Mouse (Mus musculus): ENCODE measurements at regions not wholly inside any gene's neighbourhood (a gene's known extent, or its start where the extent isn't known, plus 50 kb on each side); places are given as distances from the start of the nearest gene placed in this dataset.

- dilution Hi-C loops (cut with MboI; ENCODE audit: extremely low pct_ligation_motif_present, extremely low pct_unique_long_range_greater_than_20kb, low sequenced_read_pairs) (no loop called here), in situ Hi-C loops (cut with MboI; ENCODE audit: low pct_ligation_motif_present, low pct_unique_long_range_greater_than_20kb, low sequenced_read_pairs) (no loop called here)
- no peaks in the 10 kb centered on the region for H3K79me2 ChIP-seq (replicated peaks; ENCODE audit: control insufficient read depth, extremely low read depth, insufficient read depth, poor library complexity, severe bottlenecking)
- DNase-seq (ENCODE audit: extremely low read depth): no peak
- H3K4me2 ChIP-seq (ENCODE audit: insufficient read depth, low read depth, poor library complexity, severe bottlenecking): no peak overlapping the region
- H3K36me3 ChIP-seq (replicated peaks in 1 of 2; ENCODE audit: control insufficient read depth in 1 of 2, insufficient read depth in 1 of 2, low read length in 1 of 2): no peaks in the 10 kb centered on the region
- peaks cover 77% of the 10 kb centered on the region for H3K9me3 ChIP-seq (replicated peaks; ENCODE audit: low read length)
- H3K4me3 ChIP-seq (replicated peaks in 1 of 3; ENCODE audit: low read depth in 2 of 3, low read length in 2 of 3, poor library complexity in 1 of 3): no peak overlapping the region
- no peak overlapping the region for H3K9ac ChIP-seq (ENCODE audit: insufficient read depth, low read depth)
- no peaks in the 10 kb centered on the region for H3K27me3 ChIP-seq (replicated peaks)
- TF ChIP-seq HCFC1 (IDR thresholded peaks at IDR 0.05; ENCODE audit: low read depth, low read length) (no peak), KAT2A (IDR thresholded peaks at IDR 0.05; ENCODE audit: insufficient replicate concordance, low read length) (no peak)
- no peaks in the 10 kb centered on the region for H3K4me1 ChIP-seq (ENCODE audit: control insufficient read depth in 1 of 2, insufficient read depth in 2 of 2)
- no peak overlapping the region for H3K27ac ChIP-seq (ENCODE audit: insufficient read depth, low read depth)
These were observed 438.2 kb upstream of the Kazn start for GRCm38 (mm10) chr4:142677426-142677825.

- dilution Hi-C loops (cut with MboI; ENCODE audit: extremely low pct_ligation_motif_present, extremely low pct_unique_long_range_greater_than_20kb, low sequenced_read_pairs) (no loop called here), in situ Hi-C loops (cut with MboI; ENCODE audit: low pct_ligation_motif_present, low pct_unique_long_range_greater_than_20kb, low sequenced_read_pairs) (no loop called here)
- Histone ChIP-seq H3K9ac (ENCODE audit: insufficient read depth, low read depth) (no peak overlapping the region), H3K27me3 (replicated peaks) (no peaks in the 10 kb centered on the region), H3K4me1 (ENCODE audit: control insufficient read depth in 1 of 2, insufficient read depth in 2 of 2) (no peaks in the 10 kb centered on the region), H3K27ac (ENCODE audit: insufficient read depth, low read depth) (no peak overlapping the region), H3K4me3 (replicated peaks in 1 of 3; ENCODE audit: low read depth in 2 of 3, low read length in 2 of 3, poor library complexity in 1 of 3) (no peak overlapping the region), H3K79me2 (replicated peaks; ENCODE audit: control insufficient read depth, extremely low read depth, insufficient read depth, poor library complexity, severe bottlenecking) (no peaks in the 10 kb centered on the region), H3K9me3 (replicated peaks; ENCODE audit: low read length) (peaks cover 81% of the 10 kb centered on the region), H3K4me2 (ENCODE audit: insufficient read depth, low read depth, poor library complexity, severe bottlenecking) (no peak overlapping the region), H3K36me3 (replicated peaks in 1 of 2; ENCODE audit: control insufficient read depth in 1 of 2, insufficient read depth in 1 of 2, low read length in 1 of 2) (no peaks in the 10 kb centered on the region)
- no peak for DNase-seq (ENCODE audit: extremely low read depth)
- no peak for TF ChIP-seq SIN3A (IDR thresholded peaks at IDR 0.05; ENCODE audit: low read length)
- no peak for TF ChIP-seq MAFK (IDR thresholded peaks at IDR 0.05; ENCODE audit: insufficient replicate concordance, low read length)
- TF ChIP-seq MAX (IDR thresholded peaks at IDR 0.05; ENCODE audit: low read length): no peak
These were observed 435.7 kb upstream of the Kazn start for GRCm38 (mm10) chr4:142674641-142675465.

- H3K4me1 ChIP-seq (ENCODE audit: control insufficient read depth in 1 of 2, insufficient read depth in 2 of 2): no peaks in the 10 kb centered on the region
- H3K9me3 ChIP-seq (replicated peaks; ENCODE audit: low read length): peaks cover 77% of the 10 kb centered on the region
- in situ Hi-C loops (cut with MboI; ENCODE audit: low pct_ligation_motif_present, low pct_unique_long_range_greater_than_20kb, low sequenced_read_pairs): no loop called here
- no peaks in the 10 kb centered on the region for H3K27me3 ChIP-seq (replicated peaks)
- TF ChIP-seq IRF4 (IDR thresholded peaks at IDR 0.05; ENCODE audit: low read depth, low read length): no peak
- TF ChIP-seq CHD2 (IDR thresholded peaks at IDR 0.05; ENCODE audit: low read length): no peak
- TF ChIP-seq POLR2A (IDR thresholded peaks at IDR 0.05; ENCODE audit: low read depth, low read length): no peak
- no peak for TF ChIP-seq MEF2A (IDR thresholded peaks at IDR 0.05; ENCODE audit: borderline replicate concordance, low read depth, low read length)
- TF ChIP-seq PAX5 (IDR thresholded peaks at IDR 0.05; ENCODE audit: low read length): no peak
- no peak for TF ChIP-seq TCF12 (IDR thresholded peaks at IDR 0.05; ENCODE audit: low read depth, low read length)
- no peak for TF ChIP-seq GABPA (IDR thresholded peaks at IDR 0.05; ENCODE audit: insufficient replicate concordance, low read depth, low read length)
- TF ChIP-seq ZMIZ1 (IDR thresholded peaks at IDR 0.05; ENCODE audit: low read depth, low read length): no peak
- no peak for TF ChIP-seq MYC (IDR thresholded peaks at IDR 0.05; ENCODE audit: low read depth, low read length)
- TF ChIP-seq ZC3H11A (IDR thresholded peaks at IDR 0.05; ENCODE audit: low read depth, low read length): no peak
- no peak for TF ChIP-seq BHLHE40 (IDR thresholded peaks at IDR 0.05; ENCODE audit: low read depth, low read length)
- TF ChIP-seq RCOR1 (conservative IDR thresholded peaks at IDR 0.05; ENCODE audit: low read depth, low read length): no peak
- H3K79me2 ChIP-seq (replicated peaks; ENCODE audit: control insufficient read depth, extremely low read depth, insufficient read depth, poor library complexity, severe bottlenecking): no peaks in the 10 kb centered on the region
- H3K27ac ChIP-seq (ENCODE audit: insufficient read depth, low read depth): no peak overlapping the region
- dilution Hi-C loops (cut with MboI; ENCODE audit: extremely low pct_ligation_motif_present, extremely low pct_unique_long_range_greater_than_20kb, low sequenced_read_pairs): no loop called here
- DNase-seq (ENCODE audit: extremely low read depth): no peak
- no peak overlapping the region for H3K9ac ChIP-seq (ENCODE audit: insufficient read depth, low read depth)
- H3K4me3 ChIP-seq (replicated peaks in 1 of 3; ENCODE audit: low read depth in 2 of 3, low read length in 2 of 3, poor library complexity in 1 of 3): no peak overlapping the region
- H3K36me3 ChIP-seq (replicated peaks in 1 of 2; ENCODE audit: control insufficient read depth in 1 of 2, insufficient read depth in 1 of 2, low read length in 1 of 2): no peaks in the 10 kb centered on the region
- no peak overlapping the region for H3K4me2 ChIP-seq (ENCODE audit: insufficient read depth, low read depth, poor library complexity, severe bottlenecking)
These were observed 432.8 kb upstream of the Kazn start for GRCm38 (mm10) chr4:142671872-142672458.

Measured in CH12.LX (cell line).